Mouse (Mus musculus): ENCODE measurements around the gene Rcan2. TPM values are rescaled to one million over a fixed set of nuclear protein-coding genes. Genes with fewer than 3 reads are reported as not detected.
"Not testable (repeated sequence)": the region's sequence is repeated elsewhere in the genome, so short reads cannot be mapped to it uniquely, and the experiment has no call there.

Rcan2 gene
- polyA plus RNA-seq, 1 experiment from 2014 or later, result 6.8 TPM

DNA sequence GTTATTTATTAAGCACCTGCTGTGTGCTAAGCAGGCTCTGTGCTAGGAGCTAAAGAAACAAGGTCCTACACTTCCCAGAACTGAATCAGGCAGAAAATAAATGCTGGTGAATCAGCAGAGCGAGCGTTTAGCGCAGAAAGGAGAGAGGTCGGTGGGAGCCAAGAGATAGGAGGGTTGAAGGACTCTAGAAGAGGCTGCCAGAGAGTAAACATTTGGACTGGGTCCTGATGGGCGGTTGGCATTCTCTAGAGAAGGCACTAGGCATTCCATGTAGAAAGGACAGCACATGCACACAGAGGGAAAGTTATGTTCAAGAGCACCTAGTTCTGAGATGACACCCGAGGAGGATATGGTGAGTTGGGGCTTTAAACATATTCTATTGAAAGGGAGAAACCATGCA lies 2.6 kb downstream of the Rcan2 start:
- Histone ChIP-seq H3K36me3 (no peaks in the 10 kb centered on the region), H3K4me3 (replicated peaks) (no peak overlapping the region), H3K9ac (no peak overlapping the region), H3K4me2 (no peak overlapping the region), H3K27ac (no peak overlapping the region), H3K27me3 (peaks cover 28% of the 10 kb centered on the region; the same call in 1 of the 2 replicates), H3K4me1 (peaks cover 15% of the 10 kb centered on the region), H3K9me3 (replicated peaks) (no peaks in the 10 kb centered on the region)
- WGBS, result 85% methylated on average over 6 of the region's 6 CpGs
- ATAC-seq (replicated peaks; ENCODE audit: low FRiP score), result no peak

- Histone ChIP-seq H3K27ac (no peak overlapping the region), H3K9ac (no peak overlapping the region), H3K4me2 (no peak overlapping the region), H3K36me3 (no peaks in the 10 kb centered on the region), H3K9me3 (replicated peaks) (no peaks in the 10 kb centered on the region), H3K4me3 (replicated peaks) (no peak overlapping the region), H3K27me3 (peaks cover 22% of the 10 kb centered on the region; the same call in 1 of the 2 replicates), H3K4me1 (peaks cover 6% of the 10 kb centered on the region)
- no peak for ATAC-seq (replicated peaks; ENCODE audit: low FRiP score)
- WGBS, result 75% methylated on average over 4 of the region's 4 CpGs
Measured at GRCm38 (mm10) chr17:43806841-43807240, 5.7 kb downstream of the Rcan2 start.

GRCm38 (mm10) chr17:43811453-43811852 lies 10.3 kb downstream of the Rcan2 start:
- Histone ChIP-seq H3K36me3 (no peaks in the 10 kb centered on the region), H3K4me2 (no peak overlapping the region), H3K27me3 (no peaks in the 10 kb centered on the region), H3K9ac (no peak overlapping the region), H3K27ac (no peak overlapping the region), H3K4me1 (no peaks in the 10 kb centered on the region), H3K4me3 (replicated peaks) (no peak overlapping the region), H3K9me3 (replicated peaks) (no peaks in the 10 kb centered on the region)
- no peak for ATAC-seq (replicated peaks; ENCODE audit: low FRiP score)
- 79% methylated on average over 4 of the region's 4 CpGs for WGBS

DNA sequence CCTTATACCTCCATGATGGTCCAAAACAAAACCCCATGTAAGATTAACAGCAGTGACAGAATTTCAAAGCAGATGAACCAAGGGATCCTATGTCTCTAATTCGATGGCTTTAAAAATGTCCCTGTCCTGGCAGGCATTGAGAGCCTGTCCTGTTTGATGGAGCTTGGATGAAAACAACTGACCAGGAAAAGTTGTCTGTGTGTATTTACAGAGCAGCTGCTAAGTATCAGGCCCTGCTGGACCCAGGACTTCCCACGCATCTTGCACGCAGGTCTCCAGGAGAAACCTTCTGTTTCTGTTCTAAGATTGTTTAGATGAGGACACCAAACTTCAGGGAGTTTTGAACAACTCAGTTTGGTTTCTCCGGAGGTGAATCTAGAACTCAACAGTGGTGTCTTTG lies 14.2 kb downstream of the Rcan2 start:
- Histone ChIP-seq H3K9me3 (replicated peaks) (no peaks in the 10 kb centered on the region), H3K27ac (no peak overlapping the region), H3K4me2 (no peak overlapping the region), H3K4me3 (replicated peaks) (no peak overlapping the region), H3K4me1 (no peaks in the 10 kb centered on the region), H3K36me3 (no peaks in the 10 kb centered on the region), H3K27me3 (no peaks in the 10 kb centered on the region), H3K9ac (no peak overlapping the region)
- no peak for ATAC-seq (replicated peaks; ENCODE audit: low FRiP score)
- 74% methylated on average over 4 of the region's 4 CpGs for WGBS

GRCm38 (mm10) chr17:43816480-43816879 lies 15.3 kb downstream of the Rcan2 start:
- Histone ChIP-seq H3K4me1 (no peaks in the 10 kb centered on the region), H3K27me3 (no peaks in the 10 kb centered on the region), H3K4me3 (replicated peaks) (no peak overlapping the region), H3K9ac (no peak overlapping the region), H3K27ac (no peak overlapping the region), H3K36me3 (no peaks in the 10 kb centered on the region), H3K4me2 (no peak overlapping the region), H3K9me3 (replicated peaks) (no peaks in the 10 kb centered on the region)
- peak; percentile 58; the same call in 1 of the 2 replicates for ATAC-seq (replicated peaks; ENCODE audit: low FRiP score)
- 89% methylated on average over 1 of the region's 1 CpGs for WGBS

- Histone ChIP-seq H3K4me1 (no peaks in the 10 kb centered on the region), H3K9me3 (replicated peaks) (no peaks in the 10 kb centered on the region), H3K36me3 (no peaks in the 10 kb centered on the region), H3K27ac (no peak overlapping the region), H3K27me3 (no peaks in the 10 kb centered on the region), H3K4me3 (replicated peaks) (no peak overlapping the region), H3K9ac (no peak overlapping the region), H3K4me2 (no peak overlapping the region)
- WGBS, result 82% methylated on average over 10 of the region's 10 CpGs
- no peak for ATAC-seq (replicated peaks; ENCODE audit: low FRiP score)
Measured at GRCm38 (mm10) chr17:43817171-43817570, 16.0 kb downstream of the Rcan2 start.

DNA sequence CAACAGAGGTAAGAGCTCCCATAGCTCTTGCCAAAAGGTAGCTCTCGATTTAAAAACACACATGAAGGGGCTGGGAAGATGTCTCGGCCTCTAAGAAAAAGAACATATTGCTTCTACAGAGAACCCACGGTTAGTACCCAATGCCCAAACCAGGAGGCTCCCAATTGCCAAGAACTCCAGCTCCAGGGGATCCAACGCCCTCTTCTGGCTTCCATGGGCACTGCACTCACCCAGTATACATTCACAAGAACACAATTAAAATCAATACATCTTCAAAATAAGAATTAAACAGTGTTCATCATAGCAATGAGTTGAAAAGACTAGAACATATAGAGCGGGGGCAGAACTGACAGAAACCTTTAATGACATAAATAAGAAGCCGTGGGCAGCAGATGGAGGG lies 17.2 kb downstream of the Rcan2 start:
- no peaks in the 10 kb centered on the region for H3K9me3 ChIP-seq (replicated peaks)
- H3K27ac ChIP-seq, result no peak overlapping the region
- 79% methylated on average over 6 of the region's 6 CpGs for WGBS
- H3K27me3 ChIP-seq, result no peaks in the 10 kb centered on the region
- no peak overlapping the region for H3K4me2 ChIP-seq
- no peak overlapping the region for H3K9ac ChIP-seq
- no peak for ATAC-seq (replicated peaks; ENCODE audit: low FRiP score)
- H3K4me1 ChIP-seq, result no peaks in the 10 kb centered on the region
- H3K4me3 ChIP-seq (replicated peaks), result no peak overlapping the region
- no peaks in the 10 kb centered on the region for H3K36me3 ChIP-seq

- Histone ChIP-seq H3K27ac (no peak overlapping the region), H3K4me1 (no peaks in the 10 kb centered on the region), H3K36me3 (no peaks in the 10 kb centered on the region), H3K9me3 (replicated peaks) (no peaks in the 10 kb centered on the region), H3K4me2 (no peak overlapping the region), H3K4me3 (replicated peaks) (no peak overlapping the region), H3K27me3 (no peaks in the 10 kb centered on the region), H3K9ac (no peak overlapping the region)
- 86% methylated on average over 2 of the region's 2 CpGs for WGBS
- no peak for ATAC-seq (replicated peaks; ENCODE audit: low FRiP score)
Measured at GRCm38 (mm10) chr17:43820904-43821303, 19.8 kb downstream of the Rcan2 start.

DNA sequence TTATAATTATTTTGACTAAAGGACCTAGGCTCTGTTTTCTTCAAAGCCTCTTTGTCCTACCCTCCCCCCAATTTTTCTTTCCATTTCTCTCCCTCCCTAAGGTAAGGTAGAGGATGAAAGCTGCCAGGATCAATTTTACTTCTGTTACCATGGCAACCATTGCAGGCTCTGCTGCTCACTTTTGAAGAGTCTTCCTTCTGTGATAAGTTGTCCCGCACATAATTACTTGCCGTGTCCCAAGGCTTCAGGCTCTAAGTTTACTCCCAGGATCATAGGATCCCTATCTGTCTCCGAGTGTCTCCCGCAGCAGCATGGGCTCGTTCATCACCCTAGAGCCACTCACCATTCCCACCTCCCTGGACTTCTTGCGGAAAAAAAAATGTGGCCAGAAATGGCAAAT lies 21.1 kb downstream of the Rcan2 start:
- H3K36me3 ChIP-seq, result no peaks in the 10 kb centered on the region
- no peak overlapping the region for H3K4me3 ChIP-seq (replicated peaks)
- no peak overlapping the region for H3K4me2 ChIP-seq
- no peaks in the 10 kb centered on the region for H3K27me3 ChIP-seq
- no peak overlapping the region for H3K27ac ChIP-seq
- H3K9ac ChIP-seq, result no peak overlapping the region
- H3K9me3 ChIP-seq (replicated peaks), result no peaks in the 10 kb centered on the region
- ATAC-seq (replicated peaks; ENCODE audit: low FRiP score), result no peak
- WGBS, result 66% methylated on average over 6 of the region's 6 CpGs
- H3K4me1 ChIP-seq, result no peaks in the 10 kb centered on the region

DNA sequence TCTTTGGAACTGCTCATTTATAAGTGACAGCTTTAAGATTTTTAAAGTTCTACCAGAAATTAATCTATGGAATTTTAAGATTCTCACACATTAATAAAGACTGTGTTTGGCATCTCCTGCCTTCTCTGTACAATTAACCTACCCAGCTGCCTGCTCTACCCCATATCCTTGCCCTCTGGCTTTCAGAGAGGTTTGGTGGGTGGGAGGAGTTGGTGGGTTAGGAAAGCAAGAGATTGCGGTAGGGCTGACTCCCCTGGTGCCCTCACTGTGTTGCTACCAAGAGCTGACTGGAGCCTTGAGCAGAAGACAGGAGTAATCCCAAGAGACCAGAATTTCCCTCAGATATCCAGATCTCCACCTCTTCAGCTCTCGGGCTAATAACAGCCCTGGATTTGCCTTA lies 21.5 kb downstream of the Rcan2 start:
- Histone ChIP-seq H3K27ac (no peak overlapping the region), H3K9me3 (replicated peaks) (no peaks in the 10 kb centered on the region), H3K4me3 (replicated peaks) (no peak overlapping the region), H3K9ac (no peak overlapping the region), H3K27me3 (no peaks in the 10 kb centered on the region), H3K36me3 (no peaks in the 10 kb centered on the region), H3K4me2 (no peak overlapping the region), H3K4me1 (no peaks in the 10 kb centered on the region)
- WGBS, result 79% methylated on average over 2 of the region's 2 CpGs
- ATAC-seq (replicated peaks; ENCODE audit: low FRiP score), result no peak

DNA sequence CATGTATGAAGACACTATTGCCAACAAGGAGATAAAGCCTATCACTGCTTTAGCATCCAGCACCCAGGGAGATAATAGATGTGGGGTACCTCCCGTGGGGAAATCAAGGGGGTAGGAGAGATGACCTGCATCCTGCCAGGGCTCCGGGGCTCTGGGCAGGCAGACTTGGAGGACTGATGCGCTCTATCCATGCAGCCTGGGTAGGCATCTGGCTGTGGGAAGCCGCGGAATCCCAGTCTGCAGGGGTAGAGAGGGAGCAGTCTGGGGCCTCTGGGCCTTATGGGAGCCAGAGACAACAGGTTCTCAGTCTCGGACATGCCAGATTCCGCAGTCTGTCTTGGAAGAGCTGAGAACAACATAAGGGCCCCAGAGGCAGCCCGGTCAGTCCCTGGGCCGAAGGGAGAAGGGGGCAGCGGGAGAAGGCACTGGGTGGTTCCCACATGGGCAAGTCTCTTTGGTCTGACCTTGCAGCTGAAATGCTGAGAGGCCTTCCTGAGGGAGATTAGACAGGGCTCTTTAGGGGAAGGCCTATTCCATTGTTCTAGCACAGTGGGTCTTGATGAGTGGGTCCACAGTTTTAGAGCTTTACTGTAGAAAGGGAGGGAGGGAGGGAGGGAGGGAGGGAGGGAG lies 23.7 kb downstream of the Rcan2 start:
- Histone ChIP-seq H3K4me1 (no peaks in the 10 kb centered on the region), H3K9ac (no peak overlapping the region), H3K4me3 (replicated peaks) (no peak overlapping the region), H3K27ac (no peak overlapping the region), H3K27me3 (no peaks in the 10 kb centered on the region), H3K9me3 (replicated peaks) (no peaks in the 10 kb centered on the region), H3K36me3 (no peaks in the 10 kb centered on the region), H3K4me2 (no peak overlapping the region)
- WGBS, result 88% methylated on average over 10 of the region's 10 CpGs
- ATAC-seq (replicated peaks; ENCODE audit: low FRiP score), result no peak

- not testable (repeated sequence) for H3K4me1 ChIP-seq; H3K4me3 ChIP-seq (replicated peaks); H3K9ac ChIP-seq; H3K36me3 ChIP-seq; H3K27me3 ChIP-seq; H3K4me2 ChIP-seq; H3K9me3 ChIP-seq (replicated peaks); ATAC-seq (replicated peaks; ENCODE audit: low FRiP score); H3K27ac ChIP-seq
- 81% methylated on average over 1 of the region's 1 CpGs for WGBS
Measured at GRCm38 (mm10) chr17:43825411-43825785, 24.2 kb downstream of the Rcan2 start.

DNA sequence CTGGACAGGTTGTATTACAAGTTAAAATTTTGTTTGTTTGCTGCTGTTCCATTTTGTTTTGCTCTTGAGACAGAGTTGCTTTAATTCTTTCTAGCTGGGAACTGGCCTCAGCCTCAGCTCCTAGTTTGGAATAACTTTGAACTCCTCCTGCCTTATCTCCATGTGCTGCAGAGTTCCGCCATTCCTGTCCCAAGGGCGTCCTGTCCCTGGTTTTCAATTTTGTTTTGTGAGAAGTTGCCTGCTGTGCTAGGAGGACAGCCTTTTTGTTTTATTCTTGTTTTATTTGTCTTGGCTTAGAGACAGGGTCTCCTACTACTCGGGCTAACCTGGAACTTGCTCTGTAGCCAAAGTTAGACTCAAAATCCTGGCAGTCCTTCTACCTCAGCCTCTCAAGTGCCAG lies 26.1 kb downstream of the Rcan2 start:
- Histone ChIP-seq H3K27me3 (no peaks in the 10 kb centered on the region), H3K4me3 (replicated peaks) (no peak overlapping the region), H3K27ac (no peak overlapping the region), H3K4me2 (no peak overlapping the region), H3K9me3 (replicated peaks) (no peaks in the 10 kb centered on the region), H3K9ac (no peak overlapping the region), H3K36me3 (no peaks in the 10 kb centered on the region), H3K4me1 (no peaks in the 10 kb centered on the region)
- ATAC-seq (replicated peaks; ENCODE audit: low FRiP score), result no peak
- WGBS, result 60% methylated on average over 3 of the region's 3 CpGs

All from kidney, embryonic 15.5 days (tissue).